Mouse (Mus musculus) frontal cortex, adult (tissue): ENCODE data around the gene Sh3kbp1.
A peak's percentile ranks its signal among the peaks of the same experiment; 100 is the strongest.

Source experiments
- ATAC-seq: cut with Nextera tagmentation; 2 replicates; pipeline ENCODE4 v1.9.2; 2017; ENCODE audit warnings: mild to moderate bottlenecking, moderate library complexity, mixed read lengths; ENCODE audit not compliant: low TSS enrichment

The Sh3kbp1 gene

DNA sequence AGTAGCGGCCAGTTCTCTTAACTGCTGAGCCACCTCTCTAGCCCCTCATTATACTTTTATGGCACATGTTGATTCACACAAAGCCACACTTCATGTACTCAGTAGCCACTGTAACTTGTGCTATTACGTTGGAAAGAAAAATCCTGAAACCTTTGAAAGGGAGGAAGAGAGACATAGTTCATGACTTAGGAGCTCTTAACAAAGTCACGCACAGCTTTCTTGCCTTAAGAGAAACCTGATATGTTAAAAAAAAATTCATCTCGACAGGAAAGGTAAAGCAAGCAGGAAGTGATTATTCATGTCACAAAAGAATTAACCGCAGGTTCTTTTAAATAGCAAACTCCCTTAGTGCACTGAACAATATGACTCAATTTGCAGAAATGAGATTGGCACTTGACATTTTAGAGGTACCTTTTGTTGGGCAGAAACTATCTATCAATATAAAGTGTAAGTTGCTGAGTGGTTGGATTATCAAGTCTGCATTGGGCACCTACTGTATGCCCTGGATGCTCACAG lies 51.3 kb downstream of the Sh3kbp1 start:
- ATAC-seq = no peak

DNA sequence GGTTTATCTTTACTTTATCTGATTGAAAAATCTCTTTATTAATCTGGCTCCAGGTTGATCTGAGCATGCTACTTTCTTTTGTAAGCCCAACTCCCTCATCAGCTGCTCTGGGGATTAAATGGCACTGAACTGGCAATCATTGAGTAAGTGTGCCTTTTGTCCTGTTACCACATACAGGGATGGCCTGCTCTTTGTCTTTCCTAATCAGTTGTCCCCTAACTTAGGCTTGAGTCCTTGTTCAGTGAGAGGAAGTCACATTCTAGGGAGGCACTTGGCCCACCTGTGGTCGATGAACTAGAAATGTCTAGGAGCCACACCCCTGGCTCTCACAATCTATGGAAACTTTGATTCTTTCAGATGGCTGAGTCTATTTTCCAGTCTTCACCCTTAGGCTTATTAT lies 58.4 kb downstream of the Sh3kbp1 start:
- ATAC-seq = no peak

DNA sequence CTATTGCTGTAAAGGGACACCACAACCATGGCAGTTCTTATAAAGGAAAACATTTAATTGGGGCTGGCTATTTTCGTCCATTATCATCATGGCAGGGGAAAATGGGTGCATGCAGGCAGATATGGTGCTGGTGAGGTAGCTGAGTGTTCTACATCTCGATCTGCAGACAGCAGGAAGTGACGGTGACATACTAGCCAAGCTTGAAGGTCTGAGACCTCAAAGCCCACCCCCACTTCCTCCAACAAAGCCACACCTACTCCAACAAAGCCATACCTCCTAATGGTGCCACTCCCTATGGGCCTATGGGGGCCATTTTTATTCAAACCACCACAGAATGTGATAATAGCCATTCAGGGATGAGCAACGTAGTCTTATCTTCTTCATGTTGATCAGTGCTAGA lies 59.8 kb downstream of the Sh3kbp1 start:
- no peak for ATAC-seq

- ATAC-seq = no peak
These were observed 61.6 kb downstream of the Sh3kbp1 start for GRCm38 (mm10) chrX:159688698-159689097.

DNA sequence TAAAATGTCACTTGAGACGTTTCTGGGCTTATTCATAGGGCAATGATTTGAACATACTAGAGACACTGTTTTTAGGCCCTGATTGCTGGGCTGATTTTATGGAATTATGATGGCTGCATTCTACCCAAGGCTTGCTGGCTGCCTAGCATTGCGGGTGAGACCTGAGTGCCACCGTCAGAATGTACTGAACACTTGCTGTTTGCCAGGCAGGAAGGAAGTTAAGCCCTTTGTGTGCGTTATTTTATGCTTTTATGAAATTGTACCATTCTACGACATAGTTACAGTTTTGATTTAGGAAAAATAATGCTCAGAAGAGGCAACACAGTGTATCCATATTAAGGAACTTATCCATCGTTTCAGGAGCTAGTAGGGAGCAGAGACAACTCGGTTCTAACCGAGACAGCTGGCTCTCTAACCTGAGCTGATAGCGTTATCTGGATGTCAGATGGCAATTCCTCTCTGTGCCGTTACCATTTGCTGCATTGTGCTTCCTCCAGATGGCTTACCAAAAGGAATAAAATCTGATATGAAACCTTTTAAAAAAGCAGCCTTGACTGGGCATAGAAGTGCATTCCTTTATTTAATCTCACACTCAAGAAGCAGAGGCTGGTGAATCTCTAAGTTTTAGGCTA lies 62.8 kb downstream of the Sh3kbp1 start:
- no peak for ATAC-seq

GRCm38 (mm10) chrX:159693126-159693525 lies 66.1 kb downstream of the Sh3kbp1 start:
- no peak for ATAC-seq

DNA sequence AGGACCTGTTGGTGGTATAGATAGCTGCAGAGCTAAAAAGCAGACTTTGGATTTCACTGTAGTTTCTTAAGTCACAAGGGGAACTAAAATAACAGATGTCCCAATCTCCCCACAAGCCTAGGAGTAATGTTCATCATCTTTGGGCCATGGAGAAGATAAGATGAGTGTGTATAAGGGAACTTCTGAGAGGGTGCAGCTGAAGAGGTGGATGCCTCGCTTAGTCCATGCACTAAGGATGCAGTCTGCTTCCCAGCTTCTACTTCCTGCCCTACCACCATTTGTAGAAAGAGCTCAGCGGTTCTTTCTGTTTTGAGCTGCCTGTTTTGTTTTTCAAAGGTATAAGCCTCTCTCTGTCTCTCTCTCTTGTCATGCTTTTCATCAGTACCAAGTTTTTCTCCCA lies 69.5 kb downstream of the Sh3kbp1 start:
- no peak for ATAC-seq

DNA sequence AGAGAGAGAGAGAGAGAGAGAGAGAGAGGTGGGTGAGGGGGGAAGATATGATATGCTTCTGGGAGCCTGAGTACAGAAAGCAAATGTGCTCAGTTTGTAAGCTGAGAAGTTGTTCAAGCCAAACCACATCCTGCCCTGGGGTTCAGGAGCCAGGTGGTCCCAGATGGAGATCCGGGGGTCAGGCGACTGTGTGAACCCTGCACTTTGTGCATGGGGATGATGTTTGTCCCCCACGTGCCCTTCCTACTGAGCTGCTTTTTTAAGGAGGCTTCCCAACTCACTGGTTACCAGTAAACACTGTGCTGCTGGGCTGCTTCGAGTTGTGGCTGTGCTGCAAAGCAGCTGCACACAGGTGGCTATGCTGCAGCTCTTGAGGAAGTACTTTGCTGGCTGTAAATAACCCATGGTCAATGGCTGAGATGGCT lies 70.0 kb downstream of the Sh3kbp1 start:
- ATAC-seq = no peak

DNA sequence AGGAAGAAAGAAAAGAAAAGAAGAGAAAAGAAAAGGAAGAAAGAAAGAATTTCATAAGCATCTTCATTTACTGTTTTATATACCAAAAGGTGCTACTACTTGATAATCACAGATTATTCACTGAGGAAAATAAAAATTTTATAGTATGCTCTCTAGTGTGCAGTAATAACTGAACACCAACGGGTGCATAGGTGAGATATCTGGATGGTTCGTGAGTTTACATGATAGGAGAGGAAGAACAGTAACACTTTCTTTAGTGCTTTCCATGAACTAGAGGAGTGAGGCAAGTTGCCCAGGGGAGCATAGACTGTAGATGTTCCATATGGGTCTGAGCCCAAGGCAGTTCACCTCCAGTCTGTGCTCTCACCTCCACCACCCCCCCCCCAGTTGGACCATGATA lies 75.8 kb downstream of the Sh3kbp1 start:
- ATAC-seq = no peak

- no peak for ATAC-seq
These were observed 77.4 kb downstream of the Sh3kbp1 start for GRCm38 (mm10) chrX:159704381-159705004.

DNA sequence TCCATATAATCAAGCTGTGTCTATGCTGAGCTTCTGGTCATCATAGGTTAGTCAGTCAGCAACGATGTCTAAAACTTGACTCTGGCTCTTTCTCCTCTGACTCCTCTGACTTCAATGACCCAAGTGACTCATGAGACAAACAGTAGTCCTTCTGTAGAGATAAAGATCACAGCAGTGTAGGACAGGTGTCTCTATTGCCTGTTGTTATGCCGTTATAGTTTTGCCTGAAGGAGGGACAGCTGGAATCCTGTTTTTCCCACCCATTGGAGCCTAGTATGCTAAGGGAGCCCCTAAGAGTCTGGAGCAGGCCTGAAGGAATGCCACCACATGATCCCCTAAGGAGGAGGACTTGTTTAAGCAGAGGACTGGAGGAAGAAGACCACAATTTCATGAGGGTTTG lies 78.3 kb downstream of the Sh3kbp1 start:
- ATAC-seq = no peak

GRCm38 (mm10) chrX:159708076-159708830 lies 81.2 kb downstream of the Sh3kbp1 start:
- no peak for ATAC-seq

GRCm38 (mm10) chrX:159709296-159709695 lies 82.2 kb downstream of the Sh3kbp1 start:
- ATAC-seq = no peak

- ATAC-seq = no peak
These were observed 84.3 kb downstream of the Sh3kbp1 start for GRCm38 (mm10) chrX:159711070-159712029.

DNA sequence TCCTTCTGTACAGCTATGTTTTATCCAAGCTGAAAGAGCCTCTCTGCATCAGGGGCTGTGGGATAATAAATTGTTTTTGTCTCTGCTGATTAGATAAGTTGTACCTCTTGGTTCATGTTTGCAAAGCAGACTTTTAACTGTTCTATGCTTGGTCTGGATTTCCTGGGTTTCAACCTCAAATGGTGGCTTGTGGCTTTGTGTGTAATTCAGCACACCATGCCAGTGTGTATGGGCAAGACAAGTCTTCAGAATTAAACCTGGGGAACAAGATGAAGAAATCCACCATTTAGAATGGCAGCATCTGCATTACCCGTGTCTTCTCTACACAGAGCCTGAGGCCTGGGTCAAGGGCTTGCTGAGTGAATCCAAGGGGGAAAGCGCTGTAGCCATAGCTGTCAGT lies 86.1 kb downstream of the Sh3kbp1 start:
- ATAC-seq = no peak

- no peak for ATAC-seq
These were observed 94.3 kb downstream of the Sh3kbp1 start for GRCm38 (mm10) chrX:159721390-159721789.

DNA sequence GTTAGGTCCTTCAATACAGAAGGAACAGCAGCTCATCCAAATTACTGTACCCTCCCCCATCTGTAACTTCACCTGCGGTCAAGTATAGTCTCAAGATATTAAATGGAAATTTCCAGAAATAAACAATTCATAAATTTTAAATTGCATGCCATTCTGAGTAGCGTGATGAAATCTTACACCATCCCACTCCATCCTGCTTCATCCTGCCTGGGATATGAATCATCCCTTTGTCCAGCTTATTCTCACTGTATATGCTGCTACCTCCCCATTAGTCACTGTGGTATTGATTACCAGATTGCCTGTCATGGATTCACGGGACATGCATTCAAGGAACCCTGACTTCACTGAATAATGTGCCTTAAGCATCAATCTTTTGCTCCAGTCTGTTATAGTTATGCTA lies 104.3 kb downstream of the Sh3kbp1 start:
- ATAC-seq = peak; percentile 59; the same call in 1 of the 2 replicates

DNA sequence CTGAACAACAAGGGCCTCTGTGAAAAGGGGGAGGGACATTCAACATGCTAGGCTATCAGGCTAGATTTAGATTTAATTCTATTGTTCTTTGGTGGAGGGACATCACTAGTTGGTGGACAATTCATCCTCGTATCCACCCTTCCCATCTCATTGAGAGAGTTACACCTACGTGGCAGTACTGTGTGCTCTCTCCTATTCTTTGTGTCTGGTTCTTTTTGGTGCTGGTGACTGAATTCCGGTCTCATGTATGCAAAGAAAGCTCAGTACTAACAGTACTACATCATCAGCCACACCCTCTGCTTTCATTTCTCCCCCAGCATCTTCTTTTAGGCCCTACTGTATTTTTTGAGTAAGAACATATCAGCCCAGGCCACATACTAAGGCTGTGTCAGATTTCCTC lies 105.8 kb downstream of the Sh3kbp1 start:
- no peak for ATAC-seq

DNA sequence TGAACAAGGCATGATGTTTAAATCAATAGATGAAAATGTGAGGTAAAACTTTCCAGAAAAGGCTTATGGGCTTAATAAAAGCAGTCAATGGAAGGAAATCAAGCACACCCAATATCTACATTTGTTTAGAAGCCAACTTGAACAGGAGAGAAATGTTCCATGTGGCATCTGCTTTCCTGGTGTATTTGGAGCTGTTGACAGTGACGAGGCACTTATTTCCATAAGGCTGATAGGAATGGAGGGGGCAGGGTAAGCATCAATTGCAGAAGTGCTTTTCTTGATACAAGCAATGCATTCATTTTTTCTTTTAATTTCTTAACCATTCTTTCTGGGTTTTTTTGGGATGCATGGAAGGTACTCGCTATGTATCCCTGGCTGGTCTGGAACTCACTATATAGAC lies 106.9 kb downstream of the Sh3kbp1 start:
- no peak for ATAC-seq

DNA sequence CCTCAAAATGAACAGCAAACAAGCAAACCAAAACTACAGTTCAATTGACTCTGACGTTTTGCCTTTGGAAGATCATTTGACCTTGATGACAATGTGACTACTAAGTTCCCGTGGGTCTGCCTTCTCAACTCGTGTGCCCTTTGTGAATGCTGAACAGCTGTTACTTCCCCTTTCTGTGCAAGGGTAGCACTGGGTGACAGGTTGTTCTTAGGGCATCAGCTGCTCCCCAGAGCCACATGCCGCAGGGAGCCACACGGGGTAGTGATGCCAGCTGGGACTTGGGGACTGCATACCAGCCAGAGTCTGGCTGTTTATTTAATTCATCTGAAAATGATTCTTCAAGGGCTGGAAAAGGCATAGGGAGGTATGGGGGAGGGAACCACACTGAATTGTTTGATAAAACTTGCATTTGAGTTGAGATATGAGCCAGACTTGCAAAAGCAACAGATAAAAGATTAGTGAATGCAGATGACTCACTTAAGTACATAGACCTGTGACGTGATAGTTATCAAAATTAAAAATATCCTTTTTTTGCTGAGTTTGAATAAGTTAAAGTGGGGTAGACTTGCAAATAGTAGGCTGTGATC lies 108.5 kb downstream of the Sh3kbp1 start:
- no peak for ATAC-seq

GRCm38 (mm10) chrX:159737344-159737743 lies 110.3 kb downstream of the Sh3kbp1 start:
- no peak for ATAC-seq
